Mouse (Mus musculus): ENCODE data around the gene Rgl1. TPM values are rescaled to one million over a fixed set of nuclear protein-coding genes. Genes with fewer than 3 reads are reported as not detected.

Gene Rgl1
- total RNA-seq, 1 experiment, result 1.3 TPM

DNA sequence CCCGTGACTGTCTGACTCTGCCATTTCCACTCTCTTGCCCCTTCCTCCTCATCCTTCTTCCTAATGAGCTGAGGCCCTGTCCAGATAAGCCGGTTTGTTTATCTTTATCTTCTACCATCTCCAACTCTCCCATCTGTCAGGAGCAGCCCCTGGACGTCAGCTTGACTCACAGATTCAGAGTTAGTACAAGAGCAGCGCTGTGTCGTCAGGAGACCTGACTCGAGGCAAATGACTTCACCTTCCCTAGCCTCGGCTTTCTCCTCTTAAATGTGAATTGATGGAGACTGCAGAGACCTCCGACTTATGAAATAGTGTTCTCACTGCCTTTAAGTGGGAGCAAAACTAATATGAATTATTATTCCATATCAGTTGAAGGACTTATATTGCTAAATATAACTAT lies 85.0 kb downstream of the Rgl1 start:
- no peak for DNase-seq (ENCODE audit: low read depth, low spot score)
- H3K9me3 ChIP-seq (ENCODE audit: control insufficient read depth, insufficient read depth, low read depth, low read length), result no peaks in the 10 kb centered on the region
- H3K27ac ChIP-seq (ENCODE audit: insufficient read depth, low read depth, low read length, poor library complexity, severe bottlenecking), result no peak overlapping the region
- in situ Hi-C loops (cut with MboI; ENCODE audit: low sequenced_read_pairs in 2 of 2, unreplicated experiment in 2 of 2), result no loop called here
- no peak overlapping the region for H3K9ac ChIP-seq (ENCODE audit: insufficient read depth, low read depth, low read length, poor library complexity, severe bottlenecking)
- TF ChIP-seq CHD2 (IDR thresholded peaks at IDR 0.05; ENCODE audit: low read depth, low read length), result no peak
- TF ChIP-seq MAFK (IDR thresholded peaks at IDR 0.05; ENCODE audit: insufficient read depth, low read depth, low read length), result no peak
- no peak for TF ChIP-seq HCFC1 (IDR thresholded peaks at IDR 0.05; ENCODE audit: borderline replicate concordance, insufficient read depth, low read length)
- TF ChIP-seq ZC3H11A (IDR thresholded peaks at IDR 0.05; ENCODE audit: borderline replicate concordance, low read depth, low read length), result no peak
- no peak for TF ChIP-seq ZNF384 (IDR thresholded peaks at IDR 0.05; ENCODE audit: low read depth, low read length)
- no peak overlapping the region for H3K4me3 ChIP-seq (ENCODE audit: insufficient read depth in 1 of 2, low read depth in 1 of 2, low read length in 2 of 2, poor library complexity in 1 of 2, severe bottlenecking in 1 of 2)
- no peaks in the 10 kb centered on the region for H3K4me1 ChIP-seq (ENCODE audit: control insufficient read depth in 2 of 2, insufficient read depth in 2 of 2, low read length in 2 of 2, poor library complexity in 1 of 2)
- H3K36me3 ChIP-seq (ENCODE audit: control insufficient read depth, insufficient read depth, low read length, poor library complexity, severe bottlenecking), result no peaks in the 10 kb centered on the region

DNA sequence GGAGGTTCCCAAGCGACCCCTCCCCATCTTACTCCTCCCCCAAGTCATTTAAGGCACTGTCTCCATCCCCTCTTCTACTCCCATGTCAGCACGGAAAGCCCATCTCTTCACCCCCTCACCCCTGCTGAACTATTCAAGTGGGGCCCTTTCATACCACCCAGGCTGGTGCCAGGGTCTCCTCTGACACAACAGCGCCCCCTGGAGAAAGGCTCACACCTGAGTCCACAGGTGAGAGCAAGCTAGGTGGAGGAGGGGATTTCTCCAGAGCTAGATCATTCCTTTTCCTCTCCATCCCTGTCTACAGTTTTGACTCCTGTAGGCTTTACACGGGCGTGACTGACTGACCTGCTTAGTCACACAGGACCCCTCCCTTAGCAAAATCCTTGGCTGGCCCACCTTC lies 87.7 kb downstream of the Rgl1 start:
- no peaks in the 10 kb centered on the region for H3K4me1 ChIP-seq (ENCODE audit: control insufficient read depth in 2 of 2, insufficient read depth in 2 of 2, low read length in 2 of 2, poor library complexity in 1 of 2)
- H3K9me3 ChIP-seq (ENCODE audit: control insufficient read depth, insufficient read depth, low read depth, low read length), result no peaks in the 10 kb centered on the region
- no peak for TF ChIP-seq ZNF384 (IDR thresholded peaks at IDR 0.05; ENCODE audit: low read depth, low read length)
- TF ChIP-seq ZC3H11A (IDR thresholded peaks at IDR 0.05; ENCODE audit: borderline replicate concordance, low read depth, low read length), result peak; percentile 34; the same call in 1 of the 2 replicates
- no peaks in the 10 kb centered on the region for H3K36me3 ChIP-seq (ENCODE audit: control insufficient read depth, insufficient read depth, low read length, poor library complexity, severe bottlenecking)
- peak; percentile 33 for DNase-seq (ENCODE audit: low read depth, low spot score)
- no peak overlapping the region for H3K27ac ChIP-seq (ENCODE audit: insufficient read depth, low read depth, low read length, poor library complexity, severe bottlenecking)
- no peak overlapping the region for H3K4me3 ChIP-seq (ENCODE audit: insufficient read depth in 1 of 2, low read depth in 1 of 2, low read length in 2 of 2, poor library complexity in 1 of 2, severe bottlenecking in 1 of 2)
- no peak overlapping the region for H3K9ac ChIP-seq (ENCODE audit: insufficient read depth, low read depth, low read length, poor library complexity, severe bottlenecking)
- in situ Hi-C loops (cut with MboI; ENCODE audit: low sequenced_read_pairs in 2 of 2, unreplicated experiment in 2 of 2), result loop anchor here in 1 of 2 experiments (10.0 kb wide), 1 partner anchor 154 kb away; no protein-coding TSS in a partner anchor

GRCm38 (mm10) chr1:152677482-152678211 lies 88.5 kb downstream of the Rgl1 start:
- no peak for DNase-seq (ENCODE audit: low read depth, low spot score)
- Histone ChIP-seq H3K27ac (ENCODE audit: insufficient read depth, low read depth, low read length, poor library complexity, severe bottlenecking) (no peak overlapping the region), H3K9me3 (ENCODE audit: control insufficient read depth, insufficient read depth, low read depth, low read length) (no peaks in the 10 kb centered on the region), H3K4me1 (ENCODE audit: control insufficient read depth in 2 of 2, insufficient read depth in 2 of 2, low read length in 2 of 2, poor library complexity in 1 of 2) (no peaks in the 10 kb centered on the region), H3K36me3 (ENCODE audit: control insufficient read depth, insufficient read depth, low read length, poor library complexity, severe bottlenecking) (no peaks in the 10 kb centered on the region), H3K4me3 (ENCODE audit: insufficient read depth in 1 of 2, low read depth in 1 of 2, low read length in 2 of 2, poor library complexity in 1 of 2, severe bottlenecking in 1 of 2) (no peak overlapping the region), H3K9ac (ENCODE audit: insufficient read depth, low read depth, low read length, poor library complexity, severe bottlenecking) (no peak overlapping the region)
- in situ Hi-C loops (cut with MboI; ENCODE audit: low sequenced_read_pairs in 2 of 2, unreplicated experiment in 2 of 2), result loop anchor here in 1 of 2 experiments (10.0 kb wide), 1 partner anchor 153 kb away; no protein-coding TSS in a partner anchor
- TF ChIP-seq CHD2 (IDR thresholded peaks at IDR 0.05; ENCODE audit: low read depth, low read length) (no peak), MAFK (IDR thresholded peaks at IDR 0.05; ENCODE audit: insufficient read depth, low read depth, low read length) (no peak), HCFC1 (IDR thresholded peaks at IDR 0.05; ENCODE audit: borderline replicate concordance, insufficient read depth, low read length) (no peak), ZNF384 (IDR thresholded peaks at IDR 0.05; ENCODE audit: low read depth, low read length) (no peak), ZC3H11A (IDR thresholded peaks at IDR 0.05; ENCODE audit: borderline replicate concordance, low read depth, low read length) (no peak)

DNA sequence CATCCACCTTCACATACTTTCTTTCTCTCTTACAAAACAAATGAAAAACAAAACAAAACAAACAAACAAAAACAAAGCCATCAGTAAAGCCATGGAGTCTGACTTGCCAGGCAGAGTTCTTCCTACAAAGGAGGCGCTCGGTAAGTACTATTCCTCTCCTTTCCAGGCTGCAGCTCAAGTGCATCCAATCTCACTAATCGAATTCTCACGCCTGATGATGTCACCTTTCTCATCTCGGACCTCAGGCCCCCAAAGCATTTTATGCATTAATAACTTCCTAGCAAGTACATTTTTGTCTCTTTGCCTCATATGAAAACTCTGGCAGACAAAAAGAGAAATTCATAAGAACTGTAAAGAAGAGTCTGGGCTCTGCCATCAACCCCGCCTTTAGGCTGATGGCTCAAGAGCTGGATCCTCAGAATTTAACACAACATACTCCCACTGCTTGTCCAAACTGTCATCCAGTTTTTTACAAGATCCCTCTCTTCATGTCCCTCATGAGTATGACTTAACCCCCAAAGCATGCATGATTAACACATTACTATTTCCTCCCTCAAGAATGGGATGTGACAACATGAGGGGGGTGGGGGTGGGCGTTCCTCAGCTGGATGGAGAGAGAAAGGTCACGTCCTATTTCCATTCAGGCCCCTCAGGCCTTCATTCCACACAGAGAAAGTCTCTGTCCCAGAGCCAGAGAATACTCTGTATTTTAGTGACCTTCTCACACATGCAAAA lies 96.5 kb downstream of the Rgl1 start:
- Histone ChIP-seq H3K4me3 (ENCODE audit: insufficient read depth in 1 of 2, low read depth in 1 of 2, low read length in 2 of 2, poor library complexity in 1 of 2, severe bottlenecking in 1 of 2) (no peak overlapping the region), H3K27ac (ENCODE audit: insufficient read depth, low read depth, low read length, poor library complexity, severe bottlenecking) (no peak overlapping the region), H3K9ac (ENCODE audit: insufficient read depth, low read depth, low read length, poor library complexity, severe bottlenecking) (no peak overlapping the region), H3K9me3 (ENCODE audit: control insufficient read depth, insufficient read depth, low read depth, low read length) (no peaks in the 10 kb centered on the region), H3K4me1 (ENCODE audit: control insufficient read depth in 2 of 2, insufficient read depth in 2 of 2, low read length in 2 of 2, poor library complexity in 1 of 2) (no peaks in the 10 kb centered on the region), H3K36me3 (ENCODE audit: control insufficient read depth, insufficient read depth, low read length, poor library complexity, severe bottlenecking) (no peaks in the 10 kb centered on the region)
- no peak for TF ChIP-seq MAFK (IDR thresholded peaks at IDR 0.05; ENCODE audit: insufficient read depth, low read depth, low read length)
- TF ChIP-seq ZNF384 (IDR thresholded peaks at IDR 0.05; ENCODE audit: low read depth, low read length), result no peak
- no peak for TF ChIP-seq HCFC1 (IDR thresholded peaks at IDR 0.05; ENCODE audit: borderline replicate concordance, insufficient read depth, low read length)
- TF ChIP-seq ZC3H11A (IDR thresholded peaks at IDR 0.05; ENCODE audit: borderline replicate concordance, low read depth, low read length), result no peak
- TF ChIP-seq CHD2 (IDR thresholded peaks at IDR 0.05; ENCODE audit: low read depth, low read length), result no peak
- in situ Hi-C loops (cut with MboI; ENCODE audit: low sequenced_read_pairs in 2 of 2, unreplicated experiment in 2 of 2), result loop anchor here in 1 of 2 experiments (10.0 kb wide), 1 partner anchor 145 kb away; no protein-coding TSS in a partner anchor
- no peak for DNase-seq (ENCODE audit: low read depth, low spot score)

Data from ES-E14 (cell line).